Mouse (Mus musculus) lung, adult 2 months (tissue): ENCODE measurements around the gene Gipc3.

Experiments
- CTCF ChIP-seq: fragments of 200-500 bp; IDR thresholded peaks from 2 replicates; pipeline ENCODE4 v1.5.1; 2011; ENCODE audit warnings: mild to moderate bottlenecking, low read length, control low read depth; ENCODE audit not compliant: insufficient read depth
- POLR2A ChIP-seq: fragments of 200-500 bp; IDR thresholded peaks from 2 replicates; pipeline ENCODE4 v1.6.1; 2011; ENCODE audit warnings: low read depth, mild to moderate bottlenecking, control low read depth, low read length, borderline replicate concordance; ENCODE audit errors: extremely low read depth

- TF ChIP-seq CTCF (no peak), POLR2A (no peak)
These were observed 41.7 kb downstream of the Gipc3 start for GRCm38 (mm10) chr10:81301321-81301720.
